Mouse (Mus musculus) neural tube, embryonic 12.5 days (tissue): ENCODE data around the gene Katnbl1. TPM values are rescaled to one million over a fixed set of nuclear protein-coding genes. Genes with fewer than 3 reads are reported as not detected.
"Not testable (repeated sequence)": the region's sequence is repeated elsewhere in the genome, so short reads cannot be mapped to it uniquely, and the experiment has no call there.

Experiments
- ATAC-seq: fragments of 200-750 bp; cut with Nextera tagmentation; 2 replicates; pipeline ENCODE4 v1.8.0; 2017; ENCODE audit warnings: low read depth, mild to moderate bottlenecking, moderate TSS enrichment, moderate library complexity; ENCODE audit not compliant: low FRiP score
- H3K27ac ChIP-seq: fragments of 300-500 bp; sonication (generic); 2 replicates; pipeline ENCODE4 v1.5.1; 2016
- H3K27me3 ChIP-seq: fragments of 300-500 bp; sonication (generic); replicated peaks from 2 replicates; pipeline ENCODE4 v1.6.1; 2016; ENCODE audit warnings: mild to moderate bottlenecking
- H3K36me3 ChIP-seq: fragments of 300-500 bp; sonication (generic); 2 replicates; pipeline ENCODE4 v1.6.1; 2016; ENCODE audit warnings: mild to moderate bottlenecking
- H3K4me1 ChIP-seq: fragments of 300-500 bp; sonication (generic); 2 replicates; pipeline ENCODE4 v1.6.1; 2016
- H3K4me2 ChIP-seq: fragments of 300-500 bp; sonication (generic); replicated peaks from 2 replicates; pipeline ENCODE4 v1.6.1; 2016; ENCODE audit warnings: mild to moderate bottlenecking
- H3K4me3 ChIP-seq: fragments of 300-500 bp; sonication (generic); 2 replicates; pipeline ENCODE4 v1.5.1; 2016
- H3K9ac ChIP-seq: fragments of 300-500 bp; sonication (generic); 2 replicates; pipeline ENCODE4 v1.6.1; 2016; ENCODE audit warnings: mild to moderate bottlenecking
- H3K9me3 ChIP-seq: fragments of 300-500 bp; sonication (generic); 2 replicates; pipeline ENCODE4 v1.6.1; 2016; ENCODE audit warnings: mild to moderate bottlenecking
- WGBS: fragments of 180-500 bp; shearing (Covaris S2); methylation state at CpG from one replicate; pipeline ENCODE4 v1.1.7; 2016; 5-methylcytosine and 5-hydroxymethylcytosine counted together
- polyA plus RNA-seq: library from polyadenylated mRNA; unstranded; fragments of >200 nt; fragmentation: Nextera tagmentation; extraction: Ambion mirVana; gene quantifications from 2 replicates; pipeline ENCODE4 v1.2.1, GENCODE M21; 2016

The Katnbl1 gene
- polyA plus RNA-seq, 1 experiment from 2014 or later: 48.8 TPM

DNA sequence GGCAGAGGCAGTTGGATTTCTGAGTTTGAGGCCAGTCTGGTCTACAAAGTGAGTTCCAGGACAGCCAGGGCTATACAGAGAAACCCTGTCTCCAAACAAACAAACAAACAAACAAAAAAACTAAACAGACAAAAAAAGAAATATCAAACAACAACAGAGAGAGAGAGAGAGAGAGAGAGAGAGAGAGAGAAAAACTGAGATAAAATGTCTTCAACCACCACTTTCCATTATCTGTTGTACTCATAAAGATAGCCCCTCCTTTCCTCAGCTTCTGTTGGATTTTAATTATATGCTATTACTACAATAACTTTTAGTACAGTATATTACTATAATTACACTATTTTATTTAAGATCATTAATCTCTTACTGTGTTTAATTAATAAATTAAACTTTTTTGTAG lies 73.5 kb downstream of the Katnbl1 start:
- not testable (repeated sequence) for H3K4me2 ChIP-seq, H3K9ac ChIP-seq, H3K27ac ChIP-seq, H3K4me1 ChIP-seq, H3K9me3 ChIP-seq, H3K4me3 ChIP-seq, ATAC-seq, H3K27me3 ChIP-seq, H3K36me3 ChIP-seq

- H3K4me1 ChIP-seq: peaks cover 8% of the 10 kb centered on the region
- peak overlapping the region; percentile 73 for H3K4me2 ChIP-seq
- no peak; the same call in 1 of the 2 replicates for ATAC-seq
- 32% methylated on average over 17 of the region's 17 CpGs for WGBS
- no peaks in the 10 kb centered on the region for H3K36me3 ChIP-seq
- H3K27ac ChIP-seq: no peak overlapping the region
- no peaks in the 10 kb centered on the region for H3K9me3 ChIP-seq
- no peaks in the 10 kb centered on the region for H3K27me3 ChIP-seq
- peak overlapping the region; percentile 84 for H3K4me3 ChIP-seq
- peak overlapping the region; percentile 85 for H3K9ac ChIP-seq
These were observed 75.3 kb downstream of the Katnbl1 start for GRCm38 (mm10) chr2:112454125-112454861.

DNA sequence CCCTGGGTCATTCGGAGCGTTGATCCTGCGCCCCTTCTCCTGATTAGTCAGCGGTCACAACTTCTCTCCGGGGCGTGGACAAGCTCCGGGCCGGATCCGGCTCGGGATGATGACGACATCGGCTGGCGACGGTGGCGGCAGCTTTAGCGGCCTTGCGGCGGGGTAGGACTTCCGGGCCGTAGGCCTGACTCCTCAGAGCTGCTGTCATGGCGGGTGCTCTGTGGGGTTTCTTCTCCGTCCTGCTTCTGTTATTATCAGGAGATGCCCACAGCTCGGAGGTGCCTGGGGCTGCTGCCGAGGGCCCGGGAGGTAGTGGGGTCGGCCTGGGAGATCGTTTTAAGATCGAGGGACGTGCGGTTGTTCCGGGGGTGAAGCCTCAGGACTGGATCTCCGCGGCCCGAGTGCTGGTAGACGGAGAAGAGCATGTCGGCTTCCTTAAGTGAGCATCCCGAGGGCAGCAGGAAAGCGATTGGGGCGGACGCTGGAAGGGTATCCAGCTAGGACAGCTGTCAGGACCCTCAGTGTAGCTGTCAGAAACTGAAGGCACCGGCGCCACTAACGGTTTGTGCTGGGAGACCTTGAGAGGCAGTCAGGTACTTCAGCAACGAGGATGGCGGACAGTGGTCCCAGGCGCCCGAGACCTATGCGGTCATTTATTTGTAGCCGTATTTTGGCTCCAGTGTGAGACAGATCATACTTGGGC lies 76.0 kb downstream of the Katnbl1 start, which contains the start of gene Emc7:
Gene Emc7, plus strand, starts transcription at position 136 of the 703 bp plus-strand sequence.
- H3K9ac ChIP-seq: peak within 1 kb of the TSS; percentile 85
- H3K27me3 ChIP-seq: no peaks in the 10 kb centered on the region
- peak; percentile 97 for ATAC-seq
- WGBS: under 1% methylated on average over 49 of the region's 49 CpGs
- peak within 1 kb of the TSS; percentile 60; the same call in 1 of the 2 replicates for H3K27ac ChIP-seq
- H3K4me2 ChIP-seq: peak within 1 kb of the TSS; percentile 73
- H3K4me1 ChIP-seq: peaks cover 8% of the 10 kb centered on the region
- H3K36me3 ChIP-seq: peaks cover 2% of the 10 kb centered on the region; the same call in 1 of the 2 replicates
- peak within 1 kb of the TSS; percentile 84 for H3K4me3 ChIP-seq
- no peaks in the 10 kb centered on the region for H3K9me3 ChIP-seq

GRCm38 (mm10) chr2:112460557-112460956 lies 81.5 kb downstream of the Katnbl1 start:
- no peaks in the 10 kb centered on the region for H3K27me3 ChIP-seq
- no peak overlapping the region for H3K9ac ChIP-seq
- 93% methylated on average over 3 of the region's 3 CpGs for WGBS
- ATAC-seq: no peak
- peaks cover 24% of the 10 kb centered on the region for H3K36me3 ChIP-seq
- H3K27ac ChIP-seq: no peak overlapping the region
- H3K9me3 ChIP-seq: no peaks in the 10 kb centered on the region
- H3K4me2 ChIP-seq: no peak overlapping the region
- H3K4me1 ChIP-seq: peaks cover 6% of the 10 kb centered on the region
- H3K4me3 ChIP-seq: no peak overlapping the region

Other genes starting within 250 kb of the Katnbl1 start
- gene Olfr1316, start 244.2 kb upstream of the Katnbl1 start, polyA plus RNA-seq: not detected in 2 replicates
- not detected in 2 replicates for gene Olfr1317, start 238.9 kb upstream of the Katnbl1 start, polyA plus RNA-seq
- not detected in 2 replicates for gene Olfr1318, start 225.0 kb upstream of the Katnbl1 start, polyA plus RNA-seq
- gene Lpcat4, start 139.7 kb upstream of the Katnbl1 start, polyA plus RNA-seq: 15.9 and 16.8 TPM in 2 replicates
- not detected in 2 replicates for gene Nutm1, start 119.9 kb upstream of the Katnbl1 start, polyA plus RNA-seq
- 140 and 154 TPM in 2 replicates for gene Nop10, start 117.3 kb upstream of the Katnbl1 start, polyA plus RNA-seq
- gene Slc12a6, start 113.4 kb upstream of the Katnbl1 start, polyA plus RNA-seq: 15.7 and 19.4 TPM in 2 replicates
- gene Gm21985, start 112.9 kb upstream of the Katnbl1 start, polyA plus RNA-seq: not detected in 2 replicates
- gene Emc4, start 11.2 kb upstream of the Katnbl1 start, polyA plus RNA-seq: 122 and 132 TPM in 2 replicates
- gene Emc7, start 75.8 kb downstream of the Katnbl1 start, polyA plus RNA-seq: 13.8 and 14.6 TPM in 2 replicates
- 0.11 and 0.45 TPM in 2 replicates for gene Chrm5, start 101.6 kb downstream of the Katnbl1 start, polyA plus RNA-seq
- gene Aven, start 113.8 kb downstream of the Katnbl1 start, polyA plus RNA-seq: 8.5 and 10.7 TPM in 2 replicates